Comparison of ENCODE assay signal across 23 mouse cellular contexts in the genomic region with DNA sequence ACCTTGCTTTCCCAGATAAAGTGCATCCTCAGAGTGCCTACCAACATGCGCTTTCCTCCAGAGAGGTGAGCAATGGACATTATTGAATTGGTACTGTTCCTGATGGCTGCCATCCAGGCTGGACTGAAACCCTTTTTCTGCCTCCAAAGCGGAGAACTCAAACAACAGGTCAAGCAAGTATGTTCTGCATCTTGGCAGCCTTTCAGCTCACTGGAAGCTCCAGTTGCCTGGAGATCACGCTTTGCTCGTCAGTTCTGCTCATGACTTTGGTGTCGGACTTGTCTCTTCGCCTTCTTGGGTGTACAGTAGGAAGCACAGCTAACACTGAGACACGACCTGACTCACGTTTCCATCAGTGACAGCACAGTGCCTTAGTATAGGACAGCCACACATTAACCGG. TPM values are rescaled to one million over a fixed set of nuclear protein-coding genes. Genes with fewer than 3 reads are reported as not detected.
A peak's percentile ranks its signal among the peaks of the same experiment; 100 is the strongest.
DNase-seq lines count a peak whose midpoint lies in the region; ATAC-seq lines count a peak whose summit lies in the region.
"Had no signal": no experiment of that assay in that cellular context is flagged by ENCODE, and none has a peak within 500 bp of the region (broad histone marks: within the 10 kb centered on the region; RNA-seq: fewer than 3 reads in every experiment).

No protein-coding gene starts in this region.

- no peak for ATAC-seq in forebrain, embryonic 15.5 days (replicated peaks)
- no peak for ATAC-seq in forebrain, embryonic 12.5 days (ENCODE audit: low FRiP score)
- ATAC-seq: liver, embryonic 12.5 days had no signal

- H3K4me2 ChIP-seq in forebrain, embryonic 15.5 days (replicated peaks) = no peak overlapping the region
- H3K4me2 ChIP-seq in forebrain, embryonic 12.5 days = no peak overlapping the region
- H3K4me2 ChIP-seq: heart, embryonic 13.5 days; liver, embryonic 12.5 days; lung, embryonic 15.5 days; neural tube, embryonic 12.5 days had no signal

- no peak overlapping the region for H3K9ac ChIP-seq in forebrain, embryonic 15.5 days (replicated peaks)
- H3K9ac ChIP-seq in forebrain, embryonic 12.5 days = no peak overlapping the region
- H3K9ac ChIP-seq: heart, embryonic 13.5 days; liver, embryonic 12.5 days; lung, embryonic 15.5 days; neural tube, embryonic 12.5 days had no signal

- no peak overlapping the region for H3K4me3 ChIP-seq in forebrain, embryonic 15.5 days
- no peak overlapping the region for H3K4me3 ChIP-seq in forebrain, embryonic 12.5 days (replicated peaks)
- H3K4me3 ChIP-seq: heart, embryonic 13.5 days; liver, embryonic 12.5 days; lung, embryonic 15.5 days; megakaryocyte, embryonic 14.5 days; neural tube, embryonic 12.5 days had no signal

- no peaks in the 10 kb centered on the region for H3K27me3 ChIP-seq in forebrain, embryonic 15.5 days
- H3K27me3 ChIP-seq in forebrain, embryonic 12.5 days = no peaks in the 10 kb centered on the region
- H3K27me3 ChIP-seq: heart, embryonic 13.5 days; liver, embryonic 12.5 days; lung, embryonic 15.5 days; megakaryocyte, embryonic 14.5 days; neural tube, embryonic 12.5 days had no signal

- no peaks in the 10 kb centered on the region for H3K36me3 ChIP-seq in forebrain, embryonic 15.5 days
- H3K36me3 ChIP-seq in forebrain, embryonic 12.5 days (replicated peaks) = no peaks in the 10 kb centered on the region
- H3K36me3 ChIP-seq: heart, embryonic 13.5 days; liver, embryonic 12.5 days; lung, embryonic 15.5 days; neural tube, embryonic 12.5 days had no signal

- H3K27ac ChIP-seq in forebrain, embryonic 15.5 days (replicated peaks) = peak overlapping the region; percentile 49; the same call in 1 of the 2 replicates
- no peak overlapping the region for H3K27ac ChIP-seq in forebrain, embryonic 12.5 days
- H3K27ac ChIP-seq: heart, embryonic 13.5 days; kidney, postnatal 0 days; liver, embryonic 12.5 days; lung, embryonic 15.5 days; neural tube, embryonic 12.5 days; stomach, postnatal 0 days had no signal

- DNase-seq in lung, adult 18-20 months = peak; percentile 19 to 47
- no peak for DNase-seq in lung, postnatal 10 days
- peak; percentile 59 for DNase-seq in fat pad, adult 2 months (ENCODE audit: extremely low read depth, low read depth, low spot score)
- peak; percentile 62 for DNase-seq in gonadal fat pad, adult 2 months (ENCODE audit: low read depth)
- DNase-seq in gastrocnemius, postnatal 36 days = no peak
- DNase-seq in spleen, postnatal 36 days (ENCODE audit: low spot score in 2 of 2) = no peak
- DNase-seq: adrenal gland, adult 2 months; cerebellum, adult 18-20 months; gastrocnemius, postnatal 10 days; heart, adult 18-20 months; heart, postnatal 14 days; kidney, adult 11 months; midbrain, embryonic 14.5 days had no signal

- H3K9me3 ChIP-seq in forebrain, embryonic 15.5 days = no peaks in the 10 kb centered on the region
- no peaks in the 10 kb centered on the region for H3K9me3 ChIP-seq in forebrain, embryonic 12.5 days
- H3K9me3 ChIP-seq: heart, embryonic 13.5 days; liver, embryonic 12.5 days; lung, embryonic 15.5 days; megakaryocyte, embryonic 14.5 days; neural tube, embryonic 12.5 days had no signal

- H3K4me1 ChIP-seq in forebrain, embryonic 15.5 days = peaks cover 14% of the 10 kb centered on the region
- H3K4me1 ChIP-seq in forebrain, embryonic 12.5 days = no peaks in the 10 kb centered on the region
- H3K4me1 ChIP-seq: liver, embryonic 12.5 days; lung, embryonic 15.5 days; neural tube, embryonic 12.5 days had no signal

- WGBS in forebrain, embryonic 15.5 days = 81% methylated on average over 9 of the region's 9 CpGs
- WGBS in forebrain, embryonic 12.5 days = 95% methylated on average over 9 of the region's 9 CpGs

- intact Hi-C loops in gastrocnemius, postnatal 36 days (cut with DNase I) = no loop called here

RNA-seq across cellular contexts. Expression of gene Dpp4, which starts 49.8 kb away (rescaled TPM):
- polyA plus RNA-seq in forebrain, embryonic 15.5 days (2015; fragmentation: Nextera tagmentation; extraction: Ambion mirVana) = 1.5 and 1.6 TPM in 2 replicates
- 0.55 and 1.0 TPM in 2 replicates for polyA plus RNA-seq in forebrain, embryonic 12.5 days (2016; fragmentation: Nextera tagmentation; extraction: Ambion mirVana)
- polyA plus RNA-seq in gonadal fat pad, adult 2 months (2012; rRNA removed) = 17.3 and 22.4 TPM in 2 replicates
- total RNA-seq in gastrocnemius, postnatal 36 days (2021) = 1 to 10 TPM; 1.9 to 3.5 TPM
- polyA plus RNA-seq: C2C12 had no signal

Comparison
In these comparisons a context has a peak if more than half of its experiments do, and no peak if none do; other contexts are left out.
1. DNase-seq: peak in lung, adult 18-20 months (2 of 2), fat pad, adult 2 months (single experiment) and gonadal fat pad, adult 2 months (single experiment); none in lung, postnatal 10 days (single experiment), gastrocnemius, postnatal 36 days (0 of 2) and spleen, postnatal 36 days (0 of 2).